Mouse (Mus musculus) intestine, embryonic 14.5 days (tissue): ENCODE measurements around the gene Usp5. TPM values are rescaled to one million over a fixed set of nuclear protein-coding genes. Genes with fewer than 3 reads are reported as not detected.

Source experiments
- ATAC-seq: fragments of 200-750 bp; cut with Nextera tagmentation; replicated peaks from 2 replicates; pipeline ENCODE4 v1.8.0; 2017; ENCODE audit warnings: low read depth, moderate number of reproducible peaks, moderate TSS enrichment, moderate library complexity; ENCODE audit not compliant: low FRiP score, low TSS enrichment
- DNase-seq: peaks from one replicate; pipeline ENCODE4 v3.0.0-alpha.2; 2018; ENCODE audit warnings: low spot score
- H3K27ac ChIP-seq: fragments of 300-500 bp; sonication (generic); 2 replicates; pipeline ENCODE4 v1.5.1; 2014; ENCODE audit warnings: low read depth, mild to moderate bottlenecking, control low read depth
- H3K27me3 ChIP-seq: fragments of 300-500 bp; sonication (generic); replicated peaks from 2 replicates; pipeline ENCODE4 v1.6.1; 2014; ENCODE audit warnings: low read length, control low read depth; ENCODE audit not compliant: control insufficient read depth, insufficient read depth
- H3K36me3 ChIP-seq: fragments of 300-500 bp; sonication (generic); 2 replicates; pipeline ENCODE4 v1.6.1; 2014; ENCODE audit warnings: low read length, control low read depth; ENCODE audit not compliant: control insufficient read depth, insufficient read depth
- H3K4me1 ChIP-seq: fragments of 300-500 bp; sonication (generic); replicated peaks from 2 replicates; pipeline ENCODE4 v1.6.1; 2014; ENCODE audit warnings: low read length, control low read depth, mixed read lengths; ENCODE audit not compliant: control insufficient read depth, insufficient read depth
- H3K4me2 ChIP-seq: fragments of 300-500 bp; sonication (generic); 2 replicates; pipeline ENCODE4 v1.6.1; 2014; ENCODE audit warnings: low read length
- H3K4me3 ChIP-seq: fragments of 300-500 bp; sonication (generic); 2 replicates; pipeline ENCODE4 v1.5.1; 2014; ENCODE audit warnings: low read depth, low read length, control low read depth, mixed read lengths
- H3K9ac ChIP-seq: fragments of 300-500 bp; sonication (generic); 2 replicates; pipeline ENCODE4 v1.6.1; 2014; ENCODE audit warnings: mild to moderate bottlenecking, low read length
- H3K9me3 ChIP-seq: fragments of 300-500 bp; sonication (generic); 2 replicates; pipeline ENCODE4 v1.6.1; 2016; ENCODE audit warnings: low read length, control low read depth; ENCODE audit not compliant: control insufficient read depth
- WGBS: fragments of 180-500 bp; shearing (Covaris S2); extraction: QIAGEN DNeasy Blood & Tissue Kit; methylation state at CpG from one replicate; pipeline ENCODE4 v1.1.7; 2014; 5-methylcytosine and 5-hydroxymethylcytosine counted together
- polyA plus RNA-seq: library from polyadenylated mRNA; unstranded; fragments of >200 nt; fragmentation: Nextera tagmentation; extraction: Ambion mirVana; gene quantifications from 2 replicates; pipeline ENCODE4 v1.2.1, GENCODE M21; 2014

The Usp5 gene
- polyA plus RNA-seq, 1 experiment from 2014 or later, result 126 TPM

- DNase-seq, result no peak
- no peak overlapping the region for H3K9ac ChIP-seq
- H3K27me3 ChIP-seq, result no peaks in the 10 kb centered on the region
Observed at GRCm38 (mm10) chr6:124791911-124792310, 37.4 kb downstream of the Usp5 start.

GRCm38 (mm10) chr6:124790121-124790520 is 39.2 kb downstream of the Usp5 start:
- no peaks in the 10 kb centered on the region for H3K27me3 ChIP-seq
- no peaks in the 10 kb centered on the region for H3K9me3 ChIP-seq
- no peak overlapping the region for H3K4me2 ChIP-seq
- no peak overlapping the region for H3K9ac ChIP-seq
- 63% methylated on average over 4 of the region's 4 CpGs for WGBS
- H3K4me3 ChIP-seq, result no peak overlapping the region
- no peak overlapping the region for H3K27ac ChIP-seq
- H3K36me3 ChIP-seq, result no peaks in the 10 kb centered on the region
- H3K4me1 ChIP-seq, result no peaks in the 10 kb centered on the region
- DNase-seq, result no peak
- no peak for ATAC-seq

More at GRCm38 (mm10) chr6:124791911-124792310, 37.4 kb downstream of the Usp5 start:
- 82% methylated on average over 3 of the region's 3 CpGs for WGBS
- Histone ChIP-seq H3K36me3 (no peaks in the 10 kb centered on the region), H3K4me2 (no peak overlapping the region), H3K27ac (no peak overlapping the region), H3K4me1 (no peaks in the 10 kb centered on the region), H3K4me3 (no peak overlapping the region), H3K9me3 (no peaks in the 10 kb centered on the region)
- no peak for ATAC-seq

DNA sequence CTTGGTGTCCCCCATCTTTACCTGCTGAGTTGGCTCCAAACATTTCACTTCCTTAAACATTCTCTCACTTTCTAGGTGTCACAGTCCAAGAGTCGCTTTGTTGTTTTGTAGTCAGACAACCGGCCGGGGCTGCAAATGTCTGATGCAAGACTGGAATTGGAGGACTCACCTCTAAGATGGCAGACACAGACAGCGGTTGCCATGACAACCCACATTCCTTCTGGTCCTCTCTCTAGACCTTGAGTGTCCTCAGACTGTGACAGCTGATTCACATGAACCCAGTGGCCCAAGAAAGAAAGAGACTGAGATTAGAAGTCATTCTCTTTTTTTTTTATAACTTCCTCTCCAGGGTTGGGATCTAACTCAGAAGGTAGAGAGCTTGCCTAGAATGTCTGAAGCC is 39.8 kb downstream of the Usp5 start:
- no peak for DNase-seq
- Histone ChIP-seq H3K9ac (no peak overlapping the region), H3K36me3 (no peaks in the 10 kb centered on the region), H3K27ac (no peak overlapping the region), H3K4me3 (no peak overlapping the region), H3K27me3 (no peaks in the 10 kb centered on the region), H3K9me3 (no peaks in the 10 kb centered on the region), H3K4me2 (no peak overlapping the region), H3K4me1 (no peaks in the 10 kb centered on the region)
- no peak for ATAC-seq
- 88% methylated on average over 4 of the region's 4 CpGs for WGBS

DNA sequence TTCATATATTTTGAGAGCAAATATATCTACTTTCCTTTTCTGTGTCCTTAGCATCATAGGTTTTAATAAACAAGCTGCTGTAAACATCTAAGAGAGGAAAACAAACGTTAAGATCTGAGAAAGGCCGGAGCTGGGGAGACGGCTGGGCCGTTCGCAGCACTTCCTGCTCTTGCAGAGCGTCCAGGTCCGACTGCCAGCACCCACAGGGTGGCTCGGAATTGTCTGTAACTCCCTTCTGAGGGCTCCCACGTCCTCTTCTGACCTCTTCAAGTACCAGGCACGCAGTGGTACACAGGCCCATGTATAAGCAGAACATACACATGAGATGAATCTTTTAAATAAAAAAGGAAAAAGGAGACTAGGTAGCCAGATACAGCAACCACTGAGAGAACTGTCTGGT is 41.6 kb downstream of the Usp5 start:
- DNase-seq (no peak), ATAC-seq (no peak)
- H3K36me3 ChIP-seq, result no peaks in the 10 kb centered on the region
- no peak overlapping the region for H3K27ac ChIP-seq
- no peak overlapping the region for H3K9ac ChIP-seq
- no peak overlapping the region for H3K4me3 ChIP-seq
- H3K4me2 ChIP-seq, result no peak overlapping the region
- no peaks in the 10 kb centered on the region for H3K9me3 ChIP-seq
- no peaks in the 10 kb centered on the region for H3K27me3 ChIP-seq
- WGBS, result 71% methylated on average over 10 of the region's 10 CpGs
- no peaks in the 10 kb centered on the region for H3K4me1 ChIP-seq

GRCm38 (mm10) chr6:124786756-124787420 is 42.4 kb downstream of the Usp5 start:
- 0 out of 2 replicates have a peak, but pooled peaks cover 4% of the 10 kb centered on the region for H3K4me1 ChIP-seq
- no peaks in the 10 kb centered on the region for H3K9me3 ChIP-seq
- 59% methylated on average over 8 of the region's 8 CpGs for WGBS
- no peak overlapping the region for H3K9ac ChIP-seq
- no peak overlapping the region for H3K4me2 ChIP-seq
- no peak overlapping the region for H3K27ac ChIP-seq
- ATAC-seq (no peak), DNase-seq (no peak)
- H3K36me3 ChIP-seq, result no peaks in the 10 kb centered on the region
- H3K27me3 ChIP-seq, result no peaks in the 10 kb centered on the region
- no peak overlapping the region for H3K4me3 ChIP-seq

DNA sequence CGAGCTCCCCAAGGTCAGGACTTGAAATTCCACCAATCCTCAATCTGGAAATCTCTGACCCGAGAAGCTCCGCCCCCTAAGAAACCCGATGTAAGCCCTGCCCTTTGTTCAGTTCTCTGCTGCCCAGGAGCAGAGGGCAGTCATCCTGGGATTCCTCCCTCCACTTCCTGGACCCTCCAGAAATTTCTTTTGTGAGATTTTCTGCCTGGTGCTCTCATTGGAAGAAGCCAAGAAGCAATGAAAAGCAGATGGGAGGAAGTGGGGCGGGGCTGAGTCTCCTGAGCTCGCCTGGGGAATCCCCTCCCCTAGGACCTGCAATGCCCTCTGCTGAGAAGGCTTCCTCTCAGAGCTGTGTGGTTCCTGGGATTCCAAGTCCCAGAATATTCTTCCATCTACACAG is 46.8 kb downstream of the Usp5 start:
- 26% methylated on average over 6 of the region's 6 CpGs for WGBS
- Histone ChIP-seq H3K27me3 (0 out of 2 replicates have a peak, but pooled peaks cover 10% of the 10 kb centered on the region), H3K4me2 (peak overlapping the region; percentile 44), H3K36me3 (no peaks in the 10 kb centered on the region), H3K27ac (no peak overlapping the region), H3K9me3 (no peaks in the 10 kb centered on the region), H3K4me1 (peaks cover 14% of the 10 kb centered on the region; the same call in 1 of the 2 replicates), H3K4me3 (peak overlapping the region; percentile 17; the same call in 1 of the 2 replicates), H3K9ac (no peak overlapping the region)
- DNase-seq (peak; percentile 62), ATAC-seq (no peak; the same call in 1 of the 2 replicates)

DNA sequence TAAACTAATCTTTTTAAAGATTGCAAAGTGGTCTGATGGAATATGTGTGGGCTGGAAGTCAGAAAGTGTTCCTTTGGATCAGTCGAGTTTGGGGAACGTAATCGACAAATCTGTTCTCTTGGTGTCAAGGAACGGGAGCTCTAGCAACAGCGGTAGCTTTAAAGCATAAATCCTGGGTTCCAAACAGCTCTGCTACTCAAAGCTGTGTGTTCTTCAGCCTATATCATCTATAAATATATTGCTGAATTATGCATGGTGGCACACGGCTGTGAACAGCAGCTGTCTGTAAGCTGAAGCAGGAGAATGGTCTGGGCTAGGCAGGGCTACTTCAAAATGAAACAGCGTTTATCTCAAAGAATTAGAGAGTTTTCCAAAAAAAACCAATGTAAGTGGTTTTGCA is 48.4 kb downstream of the Usp5 start:
- Histone ChIP-seq H3K27me3 (0 out of 2 replicates have a peak, but pooled peaks cover 10% of the 10 kb centered on the region), H3K9me3 (no peaks in the 10 kb centered on the region), H3K27ac (no peak overlapping the region), H3K9ac (no peak overlapping the region), H3K4me1 (peaks cover 14% of the 10 kb centered on the region; the same call in 1 of the 2 replicates), H3K36me3 (no peaks in the 10 kb centered on the region), H3K4me3 (no peak overlapping the region), H3K4me2 (no peak overlapping the region)
- no peak for ATAC-seq
- no peak for DNase-seq
- 87% methylated on average over 7 of the region's 7 CpGs for WGBS

DNA sequence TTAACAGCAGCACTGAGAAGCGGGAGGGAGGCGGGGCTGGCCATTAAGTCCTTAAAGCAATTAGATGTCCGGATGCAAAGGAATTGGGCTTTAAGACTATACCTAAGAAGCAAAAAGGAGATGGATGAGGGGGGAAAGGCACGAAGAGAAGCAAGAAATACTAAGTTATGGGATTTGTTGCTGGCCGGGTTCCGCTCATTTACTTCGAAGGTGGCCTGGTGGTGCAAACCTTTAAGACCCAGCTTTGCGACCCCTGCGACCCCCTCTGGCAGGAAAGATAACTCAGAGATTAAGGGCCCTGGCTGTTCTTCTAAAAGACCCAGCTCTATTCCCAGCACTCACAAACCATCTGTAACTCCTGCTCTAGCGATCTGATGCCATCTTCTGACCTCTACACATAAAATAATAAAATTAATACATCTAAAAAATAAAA is 49.3 kb downstream of the Usp5 start:
- H3K4me3 ChIP-seq, result peak overlapping the region; percentile 40
- H3K36me3 ChIP-seq, result no peaks in the 10 kb centered on the region
- no peaks in the 10 kb centered on the region for H3K9me3 ChIP-seq
- DNase-seq (no peak), ATAC-seq (no peak; the same call in 1 of the 2 replicates)
- H3K4me1 ChIP-seq, result peaks cover 14% of the 10 kb centered on the region; the same call in 1 of the 2 replicates
- H3K27ac ChIP-seq, result no peak overlapping the region
- WGBS, result 5% methylated on average over 10 of the region's 10 CpGs
- H3K4me2 ChIP-seq, result peak overlapping the region; percentile 73
- H3K27me3 ChIP-seq, result 0 out of 2 replicates have a peak, but pooled peaks cover 10% of the 10 kb centered on the region
- H3K9ac ChIP-seq, result peak overlapping the region; percentile 29; the same call in 1 of the 2 replicates
